Mouse (Mus musculus) skeletal muscle tissue, adult 2 months (tissue): ENCODE results near the gene Tgfbrap1.

Experiments used
- DNase-seq: peaks from one replicate; pipeline ENCODE4 v3.0.0-alpha.2; 2012; ENCODE audit warnings: low read depth, low spot score

Tgfbrap1 gene

DNA sequence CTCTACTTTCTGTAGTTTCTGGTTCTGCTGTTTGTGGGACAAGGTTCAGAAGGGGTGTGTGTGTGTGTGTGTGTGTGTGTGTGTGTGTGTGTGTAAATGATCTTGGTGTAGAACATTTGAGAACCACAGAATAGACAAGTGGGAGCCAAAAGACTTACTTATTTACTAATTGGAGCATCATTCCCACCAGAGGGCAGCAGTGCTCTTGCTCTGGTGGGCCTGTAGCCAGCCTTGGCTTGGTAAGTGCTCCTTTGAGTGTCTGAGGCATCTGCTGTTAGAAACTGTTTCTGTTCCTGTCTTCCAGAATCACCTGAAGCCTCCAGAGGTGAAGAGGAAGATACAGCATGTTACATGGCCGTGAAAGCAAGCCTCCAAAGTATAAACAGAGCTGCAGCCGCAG is 14.4 kb upstream of the Tgfbrap1 start:
- DNase-seq, result peak; percentile 42

DNA sequence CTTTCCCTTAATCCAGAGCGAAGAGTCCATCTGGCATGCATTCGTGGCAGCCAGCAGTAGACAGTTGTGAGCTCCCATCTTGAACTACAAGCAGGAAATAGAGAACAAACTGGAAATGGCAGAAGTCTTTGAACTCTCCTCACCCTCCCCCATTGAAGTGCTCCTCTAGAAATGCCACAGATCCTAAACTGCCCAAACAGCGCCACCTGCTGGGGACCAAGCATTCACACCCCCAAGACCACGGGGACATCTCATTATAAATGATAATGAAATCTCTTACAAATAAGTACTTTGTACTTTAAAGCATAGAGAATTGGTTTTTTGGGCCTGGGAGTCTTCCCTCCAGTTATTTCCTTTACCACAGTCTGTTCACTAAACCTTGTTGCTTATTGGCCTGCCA is 12.1 kb upstream of the Tgfbrap1 start:
- DNase-seq, result no peak

- no peak for DNase-seq
These were observed 10.3 kb upstream of the Tgfbrap1 start for GRCm38 (mm10) chr1:43108729-43109128.

DNA sequence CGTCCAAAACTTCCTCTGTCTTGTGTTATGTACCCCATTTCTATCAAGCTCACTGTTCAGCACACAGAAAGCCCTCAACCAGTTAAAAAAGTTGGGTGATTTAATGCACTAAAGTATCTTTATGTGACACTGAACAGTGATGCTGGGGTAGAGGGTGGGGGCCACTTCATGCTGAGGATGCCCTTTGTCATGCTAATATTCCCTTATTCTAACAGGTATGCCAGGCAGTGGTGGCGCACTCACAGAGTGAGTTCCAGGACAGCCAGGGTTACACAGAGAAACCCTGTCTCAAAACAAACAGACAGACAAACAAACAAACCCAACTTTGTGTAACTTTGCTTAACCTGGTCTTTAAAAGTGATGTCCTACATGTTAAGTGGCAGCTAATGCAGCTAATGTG is 4.2 kb downstream of the Tgfbrap1 start:
- no peak for DNase-seq

DNA sequence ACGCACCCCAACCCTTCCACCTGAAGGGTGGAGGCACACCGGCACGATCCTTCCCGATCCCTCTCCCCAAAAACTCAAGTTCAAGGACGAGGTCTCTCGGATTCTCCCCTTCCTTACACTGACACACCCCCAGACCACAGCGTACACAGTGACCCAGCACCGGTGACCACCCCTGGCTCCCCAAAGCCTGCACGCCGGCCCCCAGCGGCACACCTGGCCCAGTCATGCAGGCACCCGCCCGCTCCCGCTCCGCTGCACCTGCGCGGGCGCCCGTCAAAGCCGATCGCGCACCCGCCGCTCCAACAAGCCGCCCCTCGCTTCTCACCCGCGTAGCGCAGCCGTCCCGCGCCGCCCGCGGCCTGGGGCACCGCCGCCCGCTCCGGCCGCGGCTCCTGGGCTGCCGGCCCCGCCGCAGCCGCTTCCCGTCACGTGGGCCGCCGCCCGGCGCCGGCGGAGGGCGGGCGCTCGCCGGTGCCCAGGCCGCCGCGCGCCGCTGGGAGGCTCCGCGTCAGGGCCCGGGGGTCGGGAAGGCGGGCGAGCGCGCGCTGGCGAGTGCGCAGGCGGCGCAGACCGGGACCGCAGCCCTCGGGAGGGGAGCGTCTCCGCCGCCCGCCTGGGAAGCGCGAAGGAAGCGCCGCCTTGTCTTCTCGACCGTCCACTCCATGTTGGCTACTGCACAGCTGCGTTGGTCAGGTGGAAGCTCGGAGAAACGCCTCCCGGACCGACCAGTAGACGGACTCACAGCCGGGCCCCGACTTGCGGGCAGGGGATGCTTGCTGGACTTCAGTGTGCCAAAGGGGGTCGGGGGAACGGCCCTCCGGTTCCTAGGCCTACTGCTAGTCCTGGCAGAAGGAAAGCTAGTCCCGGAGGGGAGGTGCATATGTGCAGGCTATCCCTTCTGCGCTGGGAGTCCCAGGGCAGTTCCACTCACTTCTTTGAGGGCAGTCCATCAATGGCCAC is 6.1 kb downstream of the Tgfbrap1 start:
- DNase-seq, result peak; percentile 58

DNA sequence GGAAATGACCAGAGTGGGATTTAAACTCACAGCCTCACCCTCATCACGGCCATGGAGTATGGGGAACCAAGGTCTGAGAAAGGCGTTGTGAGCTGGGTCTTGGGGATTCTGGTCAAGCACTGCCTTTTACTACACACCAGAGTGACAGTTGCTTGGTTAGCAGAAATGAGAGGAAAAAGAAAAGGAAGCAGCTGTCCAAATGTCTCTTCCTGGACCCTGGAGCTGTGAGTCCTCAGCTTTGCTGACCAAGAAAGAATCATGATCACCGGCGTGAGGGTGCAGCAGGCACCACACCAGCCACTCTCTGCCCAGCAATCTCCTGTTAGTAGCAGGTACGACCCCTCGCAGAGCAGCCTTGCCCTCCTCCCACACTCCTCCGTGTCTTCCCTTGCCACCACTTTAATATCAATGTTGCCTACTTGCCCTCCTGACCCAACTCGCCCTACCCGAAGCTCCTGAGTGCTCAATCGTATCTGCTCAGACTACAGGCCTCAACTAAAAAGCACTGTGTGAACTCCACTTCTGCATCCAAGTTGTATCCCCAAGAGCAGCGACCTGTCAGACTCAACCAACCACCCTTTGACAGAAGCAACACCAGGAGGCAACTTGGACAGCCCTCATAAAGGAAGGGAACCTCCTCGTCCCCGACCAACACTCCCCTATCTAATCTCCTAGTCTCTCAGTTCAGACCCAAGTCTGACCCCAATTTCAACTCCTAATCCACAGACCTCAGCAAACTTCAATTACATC is 7.0 kb downstream of the Tgfbrap1 start:
- DNase-seq, result no peak

DNA sequence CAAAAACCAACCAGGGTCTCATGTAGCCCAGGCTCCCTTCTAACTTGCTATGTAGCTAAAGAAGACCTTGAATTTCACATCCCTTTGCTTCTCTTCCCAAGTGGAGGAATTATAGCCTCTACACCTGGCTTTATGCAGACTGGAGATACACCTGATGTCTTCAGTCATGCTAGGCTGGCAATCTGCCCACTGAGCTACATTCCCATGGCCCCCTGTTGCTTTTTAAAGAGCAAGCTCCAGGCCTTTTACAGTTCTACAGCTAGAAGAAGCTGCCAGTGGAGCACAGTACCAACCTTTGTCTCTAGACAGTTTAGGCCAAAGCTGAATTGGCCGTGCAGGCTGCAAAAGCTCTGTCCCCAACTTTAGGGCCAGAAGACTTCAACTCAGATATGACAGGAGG is 8.0 kb downstream of the Tgfbrap1 start:
- no peak for DNase-seq

GRCm38 (mm10) chr1:43082946-43083345 is 15.5 kb downstream of the Tgfbrap1 start:
- DNase-seq, result no peak

- DNase-seq, result no peak
These were observed 20.3 kb downstream of the Tgfbrap1 start for GRCm38 (mm10) chr1:43078124-43078523.

DNA sequence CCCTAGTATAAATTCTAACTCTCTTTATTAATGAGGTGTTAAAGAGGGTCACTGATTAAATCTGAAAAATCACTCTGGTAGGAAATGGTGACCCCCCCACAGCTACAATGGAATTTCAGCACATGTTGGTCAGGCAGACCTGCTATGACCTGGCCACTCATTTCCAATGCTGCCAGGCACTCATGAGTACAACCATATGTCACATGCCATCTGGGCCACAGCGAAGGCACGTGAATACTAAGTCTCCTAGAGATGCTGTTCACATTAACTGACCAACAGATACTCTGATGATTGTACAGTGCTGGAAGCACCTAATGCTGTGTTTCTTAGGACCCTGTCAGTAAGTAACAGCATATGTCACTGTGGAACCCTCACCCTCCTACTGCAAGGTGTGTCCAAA is 23.6 kb downstream of the Tgfbrap1 start:
- DNase-seq, result no peak

- no peak for DNase-seq
These were observed 25.9 kb downstream of the Tgfbrap1 start for GRCm38 (mm10) chr1:43072561-43072960.

DNA sequence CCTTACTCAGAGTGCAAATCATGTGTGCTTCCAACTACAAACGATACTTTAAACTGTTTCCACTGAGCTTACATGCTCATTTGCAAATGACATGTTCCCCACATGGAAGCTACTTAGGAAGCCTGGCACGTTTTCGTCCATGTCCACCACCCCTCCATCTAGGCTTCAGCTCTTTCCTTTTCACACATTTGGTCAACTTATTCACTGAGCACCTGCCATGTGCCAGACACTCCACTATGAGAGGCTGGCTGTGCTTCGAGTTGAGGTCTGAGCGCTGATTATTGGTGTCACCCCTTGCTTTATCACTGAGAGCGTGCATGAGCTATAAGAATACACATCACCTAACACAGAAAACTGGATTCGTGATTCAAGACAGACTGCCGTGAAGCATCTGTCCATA is 26.4 kb downstream of the Tgfbrap1 start:
- DNase-seq, result no peak

GRCm38 (mm10) chr1:43070726-43071125 is 27.7 kb downstream of the Tgfbrap1 start:
- no peak for DNase-seq

GRCm38 (mm10) chr1:43067551-43067950 is 30.9 kb downstream of the Tgfbrap1 start:
- no peak for DNase-seq

DNA sequence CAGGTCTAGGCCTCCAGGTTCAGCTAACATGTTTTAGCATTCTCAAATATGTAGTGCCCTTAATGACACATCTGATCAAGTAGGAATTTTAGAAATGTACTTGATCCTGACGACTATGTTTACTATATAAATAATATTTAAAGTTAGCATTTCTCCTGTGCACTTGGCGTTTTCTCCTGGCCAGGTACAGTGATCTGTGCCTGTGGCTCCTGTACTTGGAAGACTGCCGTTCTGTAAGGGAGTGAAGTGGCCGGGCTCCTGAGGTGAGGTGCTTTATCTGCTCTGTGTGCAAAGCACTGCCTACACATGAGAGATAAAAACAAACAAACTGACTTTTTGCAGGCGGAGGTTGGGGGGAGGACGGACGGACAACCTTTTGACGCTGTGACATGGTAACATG is 31.9 kb downstream of the Tgfbrap1 start:
- no peak for DNase-seq

DNA sequence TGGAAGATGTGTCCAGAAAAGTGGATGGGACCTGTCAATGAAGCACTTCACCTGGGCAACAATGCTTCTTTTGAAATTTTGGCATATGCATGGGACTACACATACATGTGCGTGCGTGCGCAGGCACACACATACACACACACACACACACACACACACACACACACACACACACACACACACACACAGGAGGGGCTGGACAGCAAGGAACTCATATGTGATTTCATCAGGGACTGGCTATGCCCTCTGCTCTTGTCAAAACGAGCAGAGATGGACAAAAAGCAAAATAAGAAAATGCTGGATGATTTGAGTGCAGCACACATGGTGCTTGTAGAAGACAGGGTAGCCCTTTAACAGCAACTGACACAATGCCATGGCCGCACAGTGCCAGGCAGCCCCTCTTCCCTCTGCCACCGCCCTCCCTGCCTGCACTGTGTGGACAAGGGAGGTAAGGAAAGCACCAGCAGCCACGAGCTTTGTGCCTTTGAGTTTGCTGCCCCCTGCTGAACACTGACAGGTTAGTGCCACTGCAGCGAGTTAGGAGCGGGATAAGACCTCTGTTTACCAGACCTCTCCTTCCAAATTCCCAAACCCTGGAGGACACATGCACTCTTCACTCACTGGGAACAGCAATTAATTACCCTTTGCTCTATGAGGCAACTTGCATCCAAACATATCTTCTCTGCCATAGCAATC is 32.7 kb downstream of the Tgfbrap1 start:
- no peak for DNase-seq

GRCm38 (mm10) chr1:43051903-43052302 is 46.5 kb downstream of the Tgfbrap1 start:
- DNase-seq, result no peak

DNA sequence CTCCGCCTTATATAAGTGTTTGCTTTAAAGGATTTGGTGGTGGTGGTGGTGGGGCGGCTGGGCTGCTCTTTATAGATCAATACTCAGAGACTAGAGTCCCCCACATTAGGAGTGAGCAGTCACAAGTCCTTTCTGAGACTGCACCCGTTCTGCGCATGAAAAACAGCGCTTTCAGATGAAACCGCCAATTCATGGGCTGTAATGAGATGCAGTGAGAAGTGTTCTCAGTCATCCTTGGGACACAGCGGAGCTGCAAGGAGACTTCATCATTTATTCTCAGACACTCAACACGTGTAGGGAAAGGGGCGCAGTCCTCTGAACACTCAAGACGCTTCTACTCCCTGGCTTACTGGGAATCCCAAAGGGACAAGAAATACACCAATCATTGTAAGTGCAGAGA is 50.6 kb downstream of the Tgfbrap1 start:
- DNase-seq, result no peak

GRCm38 (mm10) chr1:43046990-43047389 is 51.4 kb downstream of the Tgfbrap1 start:
- no peak for DNase-seq

DNA sequence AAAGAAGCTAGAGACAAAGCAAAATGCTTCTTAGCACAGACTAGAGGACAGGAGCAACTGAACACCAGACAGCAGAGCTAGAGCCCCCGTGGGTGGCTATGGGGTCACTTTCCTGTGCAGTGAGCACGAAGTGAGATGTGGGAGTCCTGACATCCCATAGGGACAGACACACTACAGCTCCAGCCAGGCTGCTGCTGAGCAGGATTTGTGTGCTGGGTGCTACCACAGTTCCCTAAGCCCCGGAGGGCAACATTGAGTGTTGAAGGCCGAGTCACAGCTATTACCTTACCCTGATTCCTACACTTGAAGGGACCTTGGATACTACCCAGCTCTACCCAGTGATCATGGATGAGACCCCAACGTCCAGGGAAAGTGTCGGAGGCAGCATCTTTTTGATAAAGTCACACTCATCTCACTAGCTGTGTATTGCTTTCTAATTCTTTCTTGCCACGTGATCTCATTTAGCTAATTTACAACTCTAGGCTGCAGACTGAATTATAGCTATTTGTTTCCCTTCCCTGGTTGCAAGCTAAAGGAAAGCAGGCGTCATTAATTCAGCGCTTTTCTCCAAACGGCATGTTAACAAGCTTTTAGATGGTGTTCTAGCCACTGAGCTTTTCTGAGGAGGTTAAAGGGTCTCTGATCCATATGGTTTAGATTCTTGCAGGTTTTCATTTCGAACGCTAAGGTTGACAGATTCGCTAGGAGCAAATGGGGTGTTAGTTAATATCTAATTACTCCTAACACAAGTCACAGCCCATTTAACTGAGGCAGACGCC is 53.0 kb downstream of the Tgfbrap1 start:
- no peak for DNase-seq

DNA sequence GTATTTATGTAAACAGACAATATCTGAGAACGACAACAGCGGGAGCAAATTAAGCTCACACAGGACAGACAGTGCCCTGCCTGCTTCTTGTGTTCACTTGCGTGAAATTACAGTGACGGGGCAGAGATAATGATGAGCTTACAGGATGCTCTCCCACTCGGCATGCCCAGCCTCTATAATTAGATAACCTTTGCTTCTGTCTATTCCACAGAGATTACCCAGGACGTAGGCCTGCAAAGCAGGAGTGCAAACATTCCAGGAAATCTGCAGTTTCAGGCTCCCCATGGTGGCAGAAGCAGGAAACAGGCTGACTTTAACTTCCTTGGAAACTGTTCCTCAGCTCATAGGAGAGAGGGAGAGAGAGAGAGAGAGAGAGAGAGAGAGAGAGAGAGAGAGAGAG is 56.2 kb downstream of the Tgfbrap1 start:
- no peak for DNase-seq
